Mouse (Mus musculus): ENCODE results near the gene Gba.
A peak's percentile ranks its signal among the peaks of the same experiment; 100 is the strongest.
"Not testable (repeated sequence)": the region's sequence is repeated elsewhere in the genome, so short reads cannot be mapped to it uniquely, and the experiment has no call there.

Gene Gba

DNA sequence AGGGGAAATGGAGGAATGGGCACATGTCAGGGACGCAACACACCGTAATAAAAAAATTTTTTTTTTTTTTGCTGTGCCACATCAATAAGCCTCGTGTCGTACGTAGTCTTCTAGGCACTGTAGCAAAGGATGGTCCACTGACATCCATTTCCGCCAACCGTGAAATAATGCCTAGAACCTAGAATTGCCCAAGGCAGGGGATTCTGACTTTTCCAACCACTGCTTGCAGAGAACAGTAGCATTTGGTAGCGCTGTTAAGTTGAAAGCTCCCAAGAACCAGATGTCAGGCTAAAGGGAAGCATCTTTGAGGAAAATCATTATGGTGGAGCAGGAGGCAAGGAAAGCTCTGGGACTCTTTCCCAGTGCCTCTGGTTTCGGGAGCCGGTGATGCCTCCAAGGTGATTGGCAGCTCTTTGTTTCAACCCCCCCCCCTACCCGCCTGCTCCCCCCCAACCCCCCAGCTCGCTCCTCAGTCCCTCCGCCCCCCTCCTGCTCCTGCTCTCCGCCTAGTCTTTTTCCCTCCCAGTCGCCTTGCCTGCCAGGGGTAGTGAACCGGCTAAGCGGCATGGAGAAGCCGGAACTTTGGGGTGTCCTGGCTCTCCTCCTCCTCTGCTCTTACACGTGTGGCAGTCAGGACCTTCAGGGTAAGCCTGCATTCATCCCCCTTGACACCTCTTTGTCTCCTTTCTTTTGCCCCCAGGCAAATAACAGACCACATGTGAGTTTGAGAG, 12.1 kb downstream of the Gba start, which contains the start of gene Thbs3:
Gene Thbs3, plus strand, starts transcription at position 500 of the 731 bp plus-strand sequence.
- DNase-seq (ENCODE audit: low spot score in 2 of 2) = no peak

- peak; percentile 62 to 86 for DNase-seq (ENCODE audit: low spot score in 2 of 2)
Observed at GRCm38 (mm10) chr3:89215853-89216252, 13.1 kb downstream of the Gba start.

- not testable (repeated sequence) for DNase-seq (ENCODE audit: low spot score in 2 of 2)
Observed at GRCm38 (mm10) chr3:89216407-89216806, 13.7 kb downstream of the Gba start.

GRCm38 (mm10) chr3:89218271-89218670, 15.5 kb downstream of the Gba start:
- no peak for DNase-seq (ENCODE audit: low spot score in 2 of 2)

- DNase-seq (ENCODE audit: low spot score in 2 of 2) = no peak
Observed at GRCm38 (mm10) chr3:89219546-89219945, 16.8 kb downstream of the Gba start.

- no peak for DNase-seq (ENCODE audit: low spot score in 2 of 2)
Observed at GRCm38 (mm10) chr3:89221167-89221566, 18.4 kb downstream of the Gba start.

DNA sequence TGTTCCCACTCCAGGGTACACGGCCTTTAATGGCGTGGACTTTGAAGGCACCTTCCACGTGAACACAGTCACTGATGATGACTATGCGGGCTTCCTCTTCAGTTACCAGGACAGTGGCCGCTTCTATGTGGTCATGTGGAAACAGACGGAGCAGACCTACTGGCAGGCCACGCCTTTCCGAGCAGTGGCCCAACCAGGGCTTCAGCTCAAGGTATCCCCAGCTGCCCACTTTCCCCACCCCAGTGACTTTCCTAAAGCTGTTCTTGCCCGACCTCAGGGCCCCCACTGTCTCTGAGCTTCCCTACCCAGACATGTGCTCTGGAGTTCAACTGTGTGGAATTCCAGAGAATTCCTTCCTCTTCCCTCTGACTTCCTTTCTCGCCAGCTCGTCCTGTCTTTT, 22.1 kb downstream of the Gba start:
- DNase-seq (ENCODE audit: low spot score in 2 of 2) = no peak

GRCm38 (mm10) chr3:89225321-89225815, 22.6 kb downstream of the Gba start:
- DNase-seq (ENCODE audit: low spot score in 2 of 2) = no peak

DNA sequence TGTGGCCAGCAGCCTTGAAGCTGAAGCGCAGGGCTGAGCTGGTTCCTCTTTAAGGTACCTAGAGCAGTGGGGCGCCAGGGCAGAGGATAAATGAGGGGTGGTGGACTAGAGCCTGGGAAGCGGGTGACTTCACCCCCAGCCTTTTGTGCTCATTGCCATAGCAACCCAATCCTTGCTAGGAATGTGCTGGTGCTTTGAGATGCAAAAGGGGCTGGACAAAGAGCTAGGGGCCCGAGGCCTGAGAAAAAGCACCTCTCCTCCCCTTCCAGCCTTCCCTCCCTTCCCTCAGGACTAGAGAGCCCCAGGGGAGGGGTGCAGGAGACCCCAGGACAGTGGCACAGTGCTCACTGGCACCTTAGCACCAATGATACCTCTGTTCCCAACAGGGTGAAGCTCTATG, 23.2 kb downstream of the Gba start:
- DNase-seq (ENCODE audit: low spot score in 2 of 2) = no peak

DNA sequence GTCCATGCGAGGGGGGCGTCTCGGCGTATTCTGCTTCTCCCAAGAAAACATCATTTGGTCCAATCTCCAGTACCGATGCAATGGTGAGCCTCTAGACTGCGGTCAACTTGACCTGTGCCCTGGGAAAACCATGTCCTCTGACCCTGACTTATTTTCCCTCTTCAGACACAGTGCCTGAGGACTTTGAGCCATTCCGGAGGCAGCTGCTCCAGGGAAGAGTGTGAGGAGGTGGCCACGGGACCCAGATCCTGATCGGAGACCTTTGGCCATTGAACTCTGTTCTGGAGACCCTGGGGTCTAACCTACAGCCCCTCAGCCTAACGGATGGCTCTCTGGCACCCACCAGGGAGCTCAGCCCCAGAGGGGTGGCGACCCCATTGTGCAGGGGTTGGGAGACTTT, 23.6 kb downstream of the Gba start:
- no peak for DNase-seq (ENCODE audit: low spot score in 2 of 2)

DNA sequence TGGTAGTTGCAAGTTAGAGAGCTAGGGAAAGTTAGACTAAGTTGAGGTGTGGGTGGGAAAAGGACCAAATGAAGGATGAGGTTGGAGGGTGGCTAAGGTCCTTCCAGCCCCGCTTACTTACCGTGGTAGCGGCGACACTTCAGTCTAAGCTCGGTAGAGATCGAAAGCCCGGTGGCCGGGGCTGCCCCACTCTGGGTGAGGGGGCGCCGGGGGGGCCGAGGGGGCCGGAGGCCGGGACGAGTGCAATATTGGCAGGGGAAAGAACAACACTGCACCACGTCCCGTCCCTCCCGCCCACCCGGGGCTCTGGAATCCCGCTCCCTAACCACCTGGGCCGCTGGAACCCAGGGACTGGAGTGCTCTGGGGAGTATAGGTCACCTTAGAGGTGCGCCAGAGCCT, 24.2 kb downstream of the Gba start, which contains the start of gene Mtx1:
Gene Mtx1, minus strand, starts transcription at position 189 of the 400 bp plus-strand sequence.
- DNase-seq (ENCODE audit: low spot score in 2 of 2) = no peak

GRCm38 (mm10) chr3:89227307-89228179, 24.8 kb downstream of the Gba start:
- DNase-seq (ENCODE audit: low spot score in 2 of 2) = peak; percentile 82 to 88

DNA sequence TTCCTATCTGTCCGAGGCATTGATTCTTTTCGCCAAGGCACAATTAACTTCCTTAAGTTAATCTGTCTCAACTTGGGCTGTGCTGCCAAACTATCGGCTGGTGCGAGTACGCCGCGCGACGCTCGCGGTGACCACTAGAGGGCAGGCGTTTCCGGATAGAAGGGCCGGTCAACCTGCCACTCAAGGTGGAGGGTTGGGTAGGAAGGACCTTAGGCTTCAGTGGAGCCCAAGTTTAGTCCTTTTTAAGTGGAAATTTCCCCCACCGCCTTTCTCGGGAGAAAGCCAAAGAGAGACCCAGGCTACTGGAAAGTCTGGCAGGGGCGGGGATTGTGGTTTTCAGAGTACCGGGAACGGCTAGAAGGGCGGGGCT, 25.4 kb downstream of the Gba start:
- DNase-seq (ENCODE audit: low spot score in 2 of 2) = peak; percentile 78 to 88

DNA sequence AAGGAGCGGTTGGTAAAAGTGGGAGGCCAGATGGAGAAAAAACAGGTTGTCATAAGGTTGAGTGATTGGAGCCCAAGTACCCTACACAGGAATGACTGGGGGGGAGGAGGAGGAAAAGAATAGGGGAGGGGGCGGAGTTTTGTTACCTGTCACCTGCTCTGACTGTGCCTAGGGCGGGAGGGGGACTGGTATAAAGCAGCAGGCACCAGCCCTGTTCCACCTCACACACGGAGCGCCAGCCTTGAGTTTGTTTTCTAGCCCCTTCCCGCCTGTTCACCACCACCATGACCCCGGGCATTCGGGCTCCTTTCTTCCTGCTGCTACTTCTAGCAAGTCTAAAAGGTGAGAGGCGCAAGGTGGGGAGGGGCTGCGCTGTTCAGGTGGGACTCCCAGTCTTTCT, 26.1 kb downstream of the Gba start, which contains the start of gene Muc1:
Gene Muc1, plus strand, starts transcription at position 222 of the 400 bp plus-strand sequence.
- DNase-seq (ENCODE audit: low spot score in 2 of 2) = no peak

GRCm38 (mm10) chr3:89229276-89229675, 26.5 kb downstream of the Gba start:
- no peak for DNase-seq (ENCODE audit: low spot score in 2 of 2)

GRCm38 (mm10) chr3:89230561-89230960, 27.8 kb downstream of the Gba start:
- no peak for DNase-seq (ENCODE audit: low spot score in 2 of 2)

DNA sequence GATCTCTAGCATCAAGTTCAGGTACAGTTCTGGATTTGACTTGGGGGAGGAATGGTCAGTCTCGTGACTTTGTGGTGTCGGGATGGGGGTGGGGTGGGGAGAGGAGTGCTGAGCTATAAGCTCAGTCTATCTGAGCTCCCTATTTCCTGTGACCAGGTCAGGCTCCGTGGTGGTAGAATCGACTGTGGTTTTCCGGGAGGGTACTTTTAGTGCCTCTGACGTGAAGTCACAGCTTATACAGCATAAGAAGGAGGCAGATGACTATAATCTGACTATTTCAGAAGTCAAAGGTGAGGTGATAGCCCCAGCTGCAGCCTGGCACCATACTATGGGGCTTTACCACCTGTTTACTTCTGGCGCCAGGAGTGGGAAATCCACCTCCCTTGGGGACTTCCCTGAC, 28.6 kb downstream of the Gba start:
- DNase-seq (ENCODE audit: low spot score in 2 of 2) = no peak

GRCm38 (mm10) chr3:89231772-89232275, 29.1 kb downstream of the Gba start:
- DNase-seq (ENCODE audit: low spot score in 2 of 2) = no peak

DNA sequence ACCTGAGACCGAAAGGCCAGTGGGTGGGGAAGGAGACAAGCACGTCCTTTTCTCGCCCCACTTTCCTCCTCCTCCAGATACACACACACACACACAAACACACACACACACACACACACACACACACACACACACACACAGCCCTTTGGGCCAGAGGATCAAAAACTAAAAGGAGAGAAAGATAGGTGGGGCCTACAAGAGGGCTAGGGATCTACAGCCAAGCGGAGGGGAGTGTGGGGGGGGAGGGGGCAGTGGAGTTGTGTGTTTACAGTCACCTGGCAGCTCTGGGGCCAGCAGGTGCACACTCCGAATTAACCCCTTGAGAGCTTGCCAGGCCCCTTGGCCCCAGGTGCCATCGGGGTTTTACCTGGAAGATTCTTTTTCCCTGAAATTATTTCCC, 29.9 kb downstream of the Gba start:
- no peak for DNase-seq (ENCODE audit: low spot score in 2 of 2)

GRCm38 (mm10) chr3:89233562-89234110, 30.9 kb downstream of the Gba start:
- no peak for DNase-seq (ENCODE audit: low spot score in 2 of 2)

DNA sequence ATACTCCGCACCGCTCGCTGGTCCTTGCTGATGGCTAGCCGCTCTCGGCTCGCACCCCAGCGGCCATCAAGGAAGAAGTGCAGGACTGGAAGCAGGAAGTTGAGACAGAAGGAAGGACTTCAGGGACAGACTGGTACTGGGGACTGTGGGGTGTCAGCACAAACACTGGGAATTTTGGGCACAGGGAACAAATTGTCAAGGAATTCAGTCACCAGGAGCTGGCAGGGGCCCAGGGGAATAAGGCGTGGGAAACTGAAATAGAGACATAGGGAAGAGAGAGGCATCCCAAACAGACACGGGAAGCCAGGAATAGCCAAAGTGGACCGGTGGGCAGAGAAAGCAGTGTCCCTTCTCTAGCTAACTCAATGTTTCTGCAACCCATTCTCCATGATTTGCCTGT, 33.8 kb downstream of the Gba start:
- no peak for DNase-seq (ENCODE audit: low spot score in 2 of 2)

DNA sequence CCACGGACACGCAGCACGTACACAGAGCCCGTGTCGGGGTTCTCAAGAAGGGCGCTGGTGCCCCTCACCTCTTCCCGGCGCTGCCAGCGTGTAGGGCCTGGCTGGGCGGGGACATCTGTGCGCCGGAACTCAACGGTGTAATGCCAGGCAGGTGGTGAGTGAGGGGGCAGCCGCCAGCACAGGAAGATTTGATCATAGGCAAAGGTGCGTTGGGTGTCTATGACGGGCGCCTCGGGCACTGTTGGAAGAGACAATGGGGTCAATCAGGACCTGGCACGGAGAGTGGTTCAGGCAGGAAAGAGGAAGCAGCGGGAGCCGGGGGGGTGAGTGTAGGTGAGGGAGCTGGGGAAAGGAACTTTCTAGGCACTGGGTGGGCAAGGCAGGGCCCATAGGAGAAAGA, 35.0 kb downstream of the Gba start:
- no peak for DNase-seq (ENCODE audit: low spot score in 2 of 2)
